Mouse (Mus musculus) thymus, adult 18-20 months (tissue): ENCODE measurements around the gene Psmb4.
"Not testable (repeated sequence)": the region's sequence is repeated elsewhere in the genome, so short reads cannot be mapped to it uniquely, and the experiment has no call there.

Experiments
- DNase-seq, 2 experiments: peaks; one replicate each; pipeline ENCODE4 v3.0.0; 2022; ENCODE audit warnings: mixed read lengths in 2 of 2

Gene Psmb4

DNA sequence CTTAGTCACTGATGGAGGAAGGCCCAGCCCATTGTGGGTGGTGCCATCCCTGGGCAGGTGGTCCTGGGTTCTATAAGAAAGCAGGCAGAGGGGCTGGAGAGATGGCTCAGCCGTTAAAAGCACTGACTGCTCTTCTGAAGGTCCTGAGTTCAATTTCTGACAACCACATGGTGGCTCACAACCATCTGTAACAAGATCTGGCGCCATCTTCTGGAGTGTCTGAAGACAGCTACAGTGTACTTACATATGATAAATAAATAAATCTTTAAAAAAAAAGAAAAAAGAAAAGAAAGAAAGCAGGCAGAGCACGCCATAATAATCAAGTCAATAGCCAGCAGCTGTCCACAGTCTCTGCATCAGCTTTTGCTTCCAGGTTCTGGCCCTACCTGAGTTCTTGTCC lies 18.0 kb upstream of the Psmb4 start:
- DNase-seq = not testable (repeated sequence)

DNA sequence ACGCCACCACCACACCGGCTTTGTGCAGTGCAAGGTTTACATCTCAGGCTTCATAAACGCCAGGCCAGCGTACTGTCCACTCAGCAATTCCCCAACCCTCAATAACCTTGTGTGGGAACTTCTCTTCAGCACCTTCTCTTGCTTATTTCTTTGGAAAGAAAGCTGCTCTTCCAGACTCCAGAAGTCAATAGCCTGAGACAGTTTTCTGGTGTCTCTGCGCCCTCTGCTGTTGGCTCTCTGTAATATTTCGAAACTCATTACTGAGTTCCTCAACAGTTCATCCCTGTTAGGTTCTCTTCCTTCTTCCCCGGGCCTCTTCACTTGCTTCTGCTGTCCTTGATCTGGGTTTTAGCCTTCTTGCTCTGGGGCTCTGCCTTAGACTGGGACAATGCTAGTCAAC lies 16.0 kb upstream of the Psmb4 start:
- no peak for DNase-seq

DNA sequence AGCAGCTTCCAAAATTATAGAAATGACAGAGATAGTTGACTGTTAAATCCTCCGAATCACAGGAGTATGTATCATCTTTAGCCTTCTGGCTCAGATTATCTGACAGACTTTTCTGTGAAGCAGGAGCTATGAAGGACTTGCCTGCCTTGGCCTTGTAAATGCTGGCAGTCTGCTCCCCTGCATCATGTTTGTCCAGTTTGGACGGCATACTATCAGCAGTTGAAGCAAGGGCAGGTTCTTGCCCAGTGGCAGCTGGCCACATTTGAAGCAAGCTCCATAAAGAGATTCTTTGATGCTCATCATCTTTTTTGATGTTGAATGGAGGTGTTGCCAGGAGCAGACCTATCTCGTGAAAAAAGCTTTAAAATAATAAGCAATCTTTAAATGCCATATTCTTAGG lies 7.3 kb upstream of the Psmb4 start:
- no peak for DNase-seq

DNA sequence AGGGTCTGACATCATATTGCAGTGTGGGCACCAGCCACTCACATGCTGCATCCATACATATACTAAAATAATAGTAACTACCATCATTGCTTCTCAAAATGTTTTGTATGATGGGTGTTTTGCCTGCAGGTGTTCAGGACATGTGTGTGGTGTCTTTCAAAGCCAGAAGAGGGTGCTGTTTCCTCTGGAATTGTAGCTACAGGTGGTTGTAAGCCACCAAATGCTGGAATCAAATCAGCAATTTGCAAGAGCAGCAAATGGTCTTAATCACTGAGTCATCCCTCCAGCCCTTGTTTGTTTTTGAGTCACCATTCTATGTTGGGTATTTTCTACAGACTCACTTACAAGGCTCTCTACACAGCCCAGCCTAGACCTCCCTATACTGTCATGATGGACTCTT lies 1.8 kb upstream of the Psmb4 start:
- no peak for DNase-seq

DNA sequence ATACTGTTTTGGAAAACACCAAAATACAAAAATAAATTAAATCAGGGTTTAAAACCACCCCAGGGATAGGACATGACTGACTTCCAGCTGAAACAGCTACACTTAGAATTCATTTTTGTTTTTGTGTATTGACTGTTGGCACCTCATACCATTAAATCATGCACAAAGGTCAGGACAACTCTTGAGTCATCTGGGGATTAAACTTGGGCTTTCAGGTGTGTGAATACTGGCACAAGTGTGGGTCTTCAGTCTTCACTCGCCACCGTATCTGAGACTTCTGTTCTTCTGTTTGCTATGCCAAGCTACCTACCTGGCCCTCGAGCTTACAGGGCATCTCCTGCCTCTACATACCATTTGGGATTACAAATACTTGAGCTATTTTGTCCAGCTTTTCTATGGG lies 4.2 kb downstream of the Psmb4 start:
- no peak for DNase-seq

DNA sequence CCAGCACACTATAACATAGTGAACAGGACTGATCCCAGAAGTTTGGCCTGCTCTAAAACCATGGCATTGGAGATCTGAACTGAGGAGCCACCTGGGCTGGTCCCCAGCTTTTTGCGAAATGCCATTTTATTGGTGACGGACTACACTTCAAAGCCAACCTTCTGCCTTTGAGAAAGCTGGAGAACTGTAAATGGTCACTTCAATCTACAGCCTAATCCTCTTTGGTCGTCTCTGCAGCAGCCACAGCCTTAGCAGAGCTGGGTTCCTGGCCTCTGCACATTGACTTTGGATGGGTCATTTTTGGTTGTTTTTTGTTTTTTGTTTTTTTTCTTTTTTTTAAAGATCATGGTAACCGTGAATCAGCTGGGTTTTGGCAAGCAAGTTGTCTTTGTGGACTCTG lies 4.9 kb downstream of the Psmb4 start:
- no peak for DNase-seq

DNA sequence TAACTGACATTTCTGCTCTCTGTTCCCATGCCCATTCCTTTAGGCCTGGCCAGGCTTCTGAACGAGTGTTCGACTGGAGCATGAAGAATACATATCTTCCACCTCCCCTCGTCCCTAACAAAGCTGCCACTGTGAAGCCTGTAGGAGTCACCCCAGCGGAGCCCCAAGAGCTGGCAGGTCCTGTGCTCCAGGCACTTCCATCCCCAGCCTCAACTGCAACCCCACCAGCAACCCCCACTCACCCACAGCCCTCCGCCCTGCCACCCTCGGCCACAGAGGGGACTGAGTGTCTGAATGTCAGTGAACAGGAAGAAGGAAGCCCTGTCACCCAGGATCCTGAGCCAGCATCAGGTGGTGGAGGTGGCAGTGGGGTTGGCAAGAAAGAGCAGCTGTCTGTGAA lies 8.1 kb downstream of the Psmb4 start:
- no peak for DNase-seq

DNA sequence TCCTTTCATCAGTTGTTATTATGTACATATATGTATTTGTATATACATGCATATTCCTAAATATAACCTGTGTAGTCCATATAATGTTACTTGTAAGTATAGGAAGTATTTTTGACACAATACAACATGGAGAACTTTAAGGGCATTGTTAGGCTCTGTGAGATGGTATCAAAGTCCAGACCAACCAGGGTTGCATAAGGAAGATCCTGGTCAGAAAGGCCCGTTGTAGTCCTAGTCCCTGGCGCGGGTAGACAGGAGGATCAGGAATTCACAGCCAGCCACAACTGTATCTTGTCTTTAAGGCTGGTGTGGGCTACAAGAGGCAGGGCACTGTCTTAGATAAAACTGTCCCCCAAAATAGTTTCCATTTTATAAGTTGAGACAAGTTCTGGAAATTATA lies 17.8 kb downstream of the Psmb4 start:
- DNase-seq = no peak

DNA sequence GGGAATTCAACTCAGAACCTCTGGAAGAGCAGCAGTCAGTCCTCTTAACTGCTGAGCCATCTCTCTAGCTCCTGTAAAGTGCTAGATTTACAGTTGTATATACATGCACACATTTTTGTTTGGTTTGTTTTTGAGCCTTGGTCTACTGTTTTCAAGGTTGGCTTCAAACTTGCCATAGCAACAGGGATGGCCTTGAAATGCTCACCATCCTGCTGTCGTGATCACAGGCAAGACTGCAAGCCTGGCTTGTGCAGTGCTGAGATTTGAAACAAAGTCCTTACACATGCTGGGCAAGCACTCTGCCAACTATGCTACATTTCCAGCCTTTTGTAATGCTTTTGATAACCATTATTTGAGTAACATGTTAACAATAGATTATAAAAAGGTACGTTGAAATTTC lies 27.3 kb downstream of the Psmb4 start:
- DNase-seq = no peak

DNA sequence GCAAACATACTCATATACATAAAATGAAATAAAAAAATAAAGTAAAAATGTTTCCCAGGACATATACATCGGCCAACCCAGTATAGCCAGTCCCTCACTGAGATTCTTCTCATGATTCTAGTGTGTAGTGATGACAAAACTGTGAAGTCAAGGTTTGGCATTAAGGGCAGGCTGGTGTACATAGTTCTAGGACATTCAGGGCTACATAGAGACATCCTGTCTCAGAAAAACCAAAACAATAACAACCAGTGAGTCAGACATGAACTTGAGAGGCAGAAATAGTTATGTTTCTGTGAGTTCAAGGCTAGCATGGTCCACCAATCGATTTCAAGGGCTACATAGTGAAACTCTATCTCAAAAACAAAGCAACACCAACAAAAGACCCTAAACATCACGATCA lies 34.5 kb downstream of the Psmb4 start:
- no peak for DNase-seq

DNA sequence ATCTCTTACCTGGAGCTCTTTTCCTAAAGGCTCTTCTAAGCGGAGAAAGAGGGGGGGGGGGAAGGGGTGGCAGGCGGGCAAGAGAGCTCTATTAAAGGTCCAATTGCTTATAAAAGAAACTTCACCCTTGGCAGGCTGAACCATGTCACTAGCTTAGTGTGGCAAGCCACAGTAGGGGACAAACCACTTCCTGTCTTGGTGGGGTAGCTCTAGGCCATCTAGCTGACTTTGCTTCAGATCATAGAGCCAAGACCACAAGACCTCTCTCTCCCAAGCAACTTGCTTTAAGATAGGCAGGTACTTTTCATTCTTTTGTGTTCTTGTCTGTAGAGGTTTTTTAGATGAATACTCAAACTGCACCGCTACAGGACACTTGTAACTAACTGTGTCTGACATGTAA lies 35.0 kb downstream of the Psmb4 start:
- peak; percentile 6 to 30 for DNase-seq

DNA sequence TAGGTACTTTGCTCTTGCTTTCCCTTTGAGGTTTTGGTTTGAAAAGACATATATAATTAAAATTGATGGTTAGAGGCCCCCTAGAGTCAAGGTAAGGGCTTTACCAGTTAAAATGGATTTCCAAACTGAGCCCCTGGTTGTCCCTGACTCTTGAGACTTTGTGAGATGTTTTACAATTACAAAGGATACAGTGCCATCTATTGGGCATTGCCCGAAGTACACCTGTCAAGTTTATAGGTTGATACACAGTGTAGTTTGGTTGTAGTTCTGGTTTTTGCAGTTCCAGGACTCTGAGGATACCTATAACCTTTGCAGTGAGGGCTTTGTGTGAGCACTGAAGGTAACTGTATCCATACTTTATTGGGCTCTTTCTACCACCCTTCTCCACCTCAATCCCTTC lies 37.4 kb downstream of the Psmb4 start:
- peak; percentile 8 to 41 for DNase-seq

DNA sequence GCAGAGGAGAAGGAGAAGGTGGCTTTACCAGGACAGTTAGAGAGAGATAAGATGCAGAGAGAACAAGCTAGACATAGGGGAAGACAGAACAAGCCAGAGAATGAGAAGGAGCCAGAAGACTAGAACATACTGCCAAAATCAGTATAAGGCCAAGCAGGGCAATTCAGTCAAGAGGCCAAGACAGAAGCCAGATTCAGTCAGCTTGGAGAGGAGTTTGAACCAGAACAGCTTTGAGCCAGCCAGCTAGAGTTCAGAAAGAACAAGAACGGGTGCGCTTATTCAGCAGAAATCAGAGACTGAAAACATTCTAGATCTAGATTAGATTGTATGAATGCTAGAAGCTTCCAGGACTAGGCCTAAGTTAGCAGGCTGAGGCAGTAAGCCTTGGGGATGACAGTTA lies 39.4 kb downstream of the Psmb4 start:
- no peak for DNase-seq

DNA sequence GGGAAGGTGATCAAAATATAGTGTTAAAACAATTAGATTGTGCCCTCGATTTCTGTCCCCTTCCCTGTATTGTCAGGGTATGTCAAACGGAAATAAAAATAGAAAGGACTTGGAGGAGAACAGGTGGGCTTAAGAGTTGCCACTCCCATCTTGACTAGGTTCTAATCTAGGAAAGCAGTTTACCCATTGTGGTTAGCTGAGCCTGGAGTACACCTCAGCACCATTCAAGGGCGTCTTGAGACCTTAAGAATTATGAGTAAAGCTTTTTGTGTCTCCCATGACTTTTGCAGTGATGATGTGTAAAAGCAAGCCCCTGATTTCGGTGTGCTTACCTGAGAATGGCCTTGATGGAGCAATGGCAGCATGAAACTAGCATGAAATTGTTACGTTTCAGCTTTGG lies 47.7 kb downstream of the Psmb4 start:
- DNase-seq = no peak

DNA sequence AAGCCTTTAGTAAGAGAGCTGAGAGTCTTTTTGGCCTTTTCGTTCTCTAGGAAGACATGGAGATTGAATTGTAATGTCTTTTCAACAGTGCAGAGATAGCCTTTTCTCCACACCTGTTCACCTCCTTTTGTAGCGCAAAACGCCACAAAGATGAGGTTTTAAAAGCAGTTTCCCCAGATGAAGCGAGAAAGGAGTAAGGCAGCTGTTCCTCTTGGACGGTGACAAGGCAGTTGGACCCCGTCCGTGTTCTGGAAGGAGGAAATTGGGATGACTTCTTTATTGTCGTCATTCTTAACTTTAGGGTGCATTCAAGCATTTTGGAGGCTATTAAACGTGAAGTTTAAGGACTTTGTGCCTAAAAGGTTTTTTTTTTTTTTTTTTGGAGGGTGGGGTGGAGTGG lies 48.1 kb downstream of the Psmb4 start:
- no peak for DNase-seq

DNA sequence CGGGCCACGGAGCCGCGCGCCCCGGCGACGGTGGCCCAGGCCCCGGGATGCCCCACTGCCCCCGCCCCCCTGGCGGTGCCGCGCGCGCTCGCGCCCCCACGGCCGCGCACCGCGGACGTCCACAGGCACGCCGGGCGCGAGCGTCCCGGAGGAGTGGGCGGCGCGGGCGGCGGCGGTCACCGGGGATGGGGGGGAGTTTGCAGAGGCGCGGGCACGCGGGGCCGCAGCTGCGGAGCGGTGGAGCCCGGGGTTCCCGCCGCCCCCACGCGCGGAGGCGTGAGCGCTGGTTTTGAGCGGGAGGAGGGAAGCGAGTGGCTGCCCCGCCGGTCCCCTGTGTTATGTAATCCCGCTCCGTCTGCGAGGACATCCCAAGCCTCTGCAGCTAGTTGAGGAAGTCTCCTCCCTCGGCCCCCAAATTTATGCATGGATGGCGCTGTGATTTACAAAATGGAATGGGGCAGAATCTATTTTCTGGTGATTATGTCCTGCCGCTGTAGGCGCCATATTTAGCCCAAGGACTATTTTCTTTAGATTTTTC lies 48.7 kb downstream of the Psmb4 start:
- DNase-seq = peak; percentile 59 to 68

DNA sequence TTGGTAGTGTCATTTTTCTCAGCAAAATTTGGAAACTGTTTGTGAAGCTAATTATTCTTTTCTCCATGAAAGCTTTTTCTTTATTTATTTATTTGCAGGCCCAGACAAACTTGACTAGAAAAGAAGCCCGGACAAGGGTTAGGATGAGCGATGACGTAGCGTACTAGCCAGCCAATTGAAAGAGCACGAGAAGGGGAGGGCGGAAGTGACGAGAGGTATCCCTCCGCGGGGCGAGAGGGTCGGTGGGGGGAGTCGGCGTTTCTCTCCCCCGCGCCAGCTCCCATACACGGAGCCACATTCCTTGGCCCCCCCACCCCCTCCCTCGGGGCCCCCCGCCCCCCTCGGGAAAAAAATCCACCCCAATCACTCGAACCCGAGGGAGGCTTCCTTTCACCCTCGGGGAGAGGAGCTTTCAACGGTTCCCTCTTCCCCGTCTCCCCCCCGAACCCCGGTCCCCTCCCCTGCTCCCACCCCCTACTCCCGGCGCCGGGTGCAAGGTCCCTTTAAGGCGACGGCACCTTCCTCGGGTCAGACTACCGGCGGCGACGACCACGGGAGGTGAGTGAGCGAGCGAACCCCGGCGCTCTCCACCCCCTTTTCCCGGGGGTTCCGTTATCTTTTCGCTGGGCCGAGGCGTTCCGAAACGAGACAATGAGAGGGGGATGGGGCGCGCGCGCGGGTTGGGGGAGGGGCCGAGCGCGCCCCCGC lies 49.4 kb downstream of the Psmb4 start, which contains the start of gene Pogz:
Pogz (plus strand) TSS at position 385 of the 708 bp plus-strand sequence.
- DNase-seq = peak; percentile 85 to 92

DNA sequence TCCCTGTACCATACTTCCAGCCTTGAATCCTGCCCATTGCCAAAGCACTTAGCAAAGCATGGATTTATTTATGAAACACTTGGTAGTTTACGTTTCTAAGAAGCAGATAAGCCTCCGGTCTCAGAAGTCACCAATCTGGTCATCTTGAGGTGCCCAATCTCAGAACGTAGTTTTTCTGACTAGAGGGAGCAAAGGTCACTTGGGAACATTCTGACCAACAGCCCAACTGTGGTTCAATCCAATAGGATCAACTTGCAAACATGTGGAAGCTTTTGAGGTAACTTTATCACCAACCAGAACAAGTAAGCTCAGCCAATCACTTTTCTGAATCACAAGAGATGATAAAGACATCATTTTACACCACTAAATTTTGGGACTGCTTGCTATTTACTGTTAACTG lies 51.4 kb downstream of the Psmb4 start:
- no peak for DNase-seq
